Mouse (Mus musculus): ENCODE results near the gene Ppp2r2d.
A peak's percentile ranks its signal among the peaks of the same experiment; 100 is the strongest.

The Ppp2r2d gene

DNA sequence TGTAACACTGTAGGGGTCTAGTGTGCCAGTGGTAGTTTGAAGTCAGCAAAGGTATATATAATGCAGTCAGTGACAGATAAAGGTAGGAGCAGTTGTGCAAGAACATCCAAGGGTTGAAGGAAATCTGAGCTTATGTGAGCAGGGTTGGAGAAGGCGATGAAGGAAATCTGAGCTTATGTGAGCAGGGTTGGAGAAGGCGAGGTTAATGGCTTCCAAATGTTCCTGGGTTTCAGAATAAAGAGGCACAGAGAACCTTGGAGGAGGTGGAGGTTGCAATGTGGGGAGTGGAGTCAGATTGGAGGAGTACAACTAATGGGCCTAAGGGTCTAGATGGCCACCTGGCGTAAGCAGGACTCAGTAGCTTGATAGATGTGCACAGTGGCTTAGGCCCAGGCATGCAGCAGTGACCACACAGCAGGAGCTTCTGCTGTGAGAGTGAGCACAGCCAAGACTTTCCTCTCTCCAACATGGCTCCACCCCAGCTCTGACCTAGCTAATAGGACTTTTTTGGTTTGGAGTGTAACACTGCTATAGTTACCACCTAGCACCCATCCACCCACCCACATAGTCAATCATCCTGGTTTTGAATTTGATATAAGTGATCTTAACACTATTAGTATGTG, 18.2 kb downstream of the Ppp2r2d start:
- no peak for DNase-seq

DNA sequence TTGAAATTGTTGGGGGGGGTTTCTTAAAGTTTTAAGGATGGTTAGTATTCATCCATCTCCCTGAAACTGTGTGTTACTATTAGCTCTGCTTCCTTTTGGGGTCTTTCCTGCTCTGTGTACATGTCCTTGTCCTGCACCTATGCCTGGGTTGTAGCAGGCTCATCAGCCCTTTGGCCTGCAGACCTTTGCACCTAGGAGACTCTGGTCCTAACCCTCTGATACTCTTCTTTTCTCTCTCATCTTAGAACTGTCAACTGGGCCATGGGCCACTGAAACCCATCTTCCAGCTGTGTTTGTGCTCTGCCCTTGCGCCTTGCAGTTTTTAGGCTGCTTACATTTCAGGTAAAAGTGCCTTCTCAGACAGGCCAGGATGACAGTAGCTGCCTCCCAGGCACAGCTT, 18.9 kb downstream of the Ppp2r2d start:
- DNase-seq: no peak

DNA sequence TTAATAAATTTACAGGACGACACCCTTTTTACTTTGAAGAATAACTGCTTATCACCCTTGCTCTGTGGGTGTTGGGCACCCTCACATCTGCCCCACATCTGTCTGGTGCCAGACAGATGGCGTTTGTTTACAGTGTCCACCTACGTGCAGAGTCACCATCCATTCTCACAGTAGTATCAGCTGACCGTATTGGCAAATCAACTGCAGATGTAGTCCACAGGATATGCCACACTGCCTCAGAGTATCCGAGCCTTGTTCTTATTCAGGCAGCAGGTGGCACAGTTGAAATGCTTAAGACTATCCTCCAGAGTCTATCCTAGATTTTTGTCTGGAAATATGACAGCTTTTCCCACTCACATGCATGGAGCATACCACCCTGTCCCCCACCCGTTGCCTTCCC, 21.4 kb downstream of the Ppp2r2d start:
- no peak for DNase-seq

DNA sequence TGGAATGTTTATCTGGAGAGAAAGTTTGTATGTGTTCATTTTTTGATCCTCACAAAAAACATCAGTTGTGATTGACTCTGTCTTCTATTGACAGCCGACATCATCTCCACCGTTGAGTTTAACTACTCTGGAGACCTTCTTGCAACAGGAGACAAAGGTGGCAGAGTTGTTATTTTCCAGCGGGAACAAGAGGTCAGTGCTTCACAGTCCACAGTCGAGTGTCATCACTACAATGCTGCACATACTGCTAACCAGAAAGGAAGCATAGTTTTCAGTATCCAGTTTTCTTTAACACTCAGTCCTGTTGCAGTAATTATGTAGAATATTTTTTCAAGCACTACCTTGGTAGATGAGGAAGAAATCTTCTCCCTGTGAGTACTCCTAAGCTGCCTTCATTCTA, 22.4 kb downstream of the Ppp2r2d start:
- DNase-seq: no peak

DNA sequence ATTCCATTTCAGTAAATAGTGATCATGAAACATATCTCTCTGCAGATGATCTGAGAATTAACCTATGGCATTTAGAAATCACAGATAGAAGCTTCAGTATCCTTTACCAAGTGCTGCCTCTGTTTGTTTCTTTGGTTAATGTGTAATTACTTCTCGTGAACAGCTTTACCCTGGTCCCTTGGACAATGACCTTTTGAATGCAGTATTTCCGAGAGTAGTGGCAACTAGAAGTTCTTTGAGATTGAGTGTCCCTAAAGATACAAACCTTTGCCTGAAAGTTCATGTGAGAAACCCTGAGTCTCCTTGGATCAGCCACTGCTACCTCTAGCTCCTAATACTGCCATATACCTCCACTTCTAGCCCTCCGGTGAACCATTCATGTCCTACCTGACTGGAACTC, 27.1 kb downstream of the Ppp2r2d start:
- no peak for DNase-seq

DNA sequence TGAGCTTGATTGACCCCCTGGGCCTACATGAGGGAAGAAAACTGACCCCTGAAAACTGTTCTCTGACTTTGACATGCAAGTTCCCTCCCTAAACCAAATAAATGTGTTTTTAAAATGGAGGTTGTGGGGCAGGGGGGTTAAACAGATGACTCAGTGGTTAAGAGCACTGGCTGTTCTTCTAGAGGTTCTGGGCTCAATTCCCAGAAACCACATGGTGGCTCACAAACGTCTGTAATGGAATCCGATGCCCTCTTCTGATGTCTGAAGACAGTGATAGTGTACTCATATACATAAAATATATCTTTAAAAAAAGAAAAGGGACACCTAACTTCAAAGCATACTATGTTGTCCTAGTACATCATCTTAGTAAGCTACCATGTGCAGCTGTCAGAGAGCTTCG, 29.2 kb downstream of the Ppp2r2d start:
- DNase-seq: no peak

DNA sequence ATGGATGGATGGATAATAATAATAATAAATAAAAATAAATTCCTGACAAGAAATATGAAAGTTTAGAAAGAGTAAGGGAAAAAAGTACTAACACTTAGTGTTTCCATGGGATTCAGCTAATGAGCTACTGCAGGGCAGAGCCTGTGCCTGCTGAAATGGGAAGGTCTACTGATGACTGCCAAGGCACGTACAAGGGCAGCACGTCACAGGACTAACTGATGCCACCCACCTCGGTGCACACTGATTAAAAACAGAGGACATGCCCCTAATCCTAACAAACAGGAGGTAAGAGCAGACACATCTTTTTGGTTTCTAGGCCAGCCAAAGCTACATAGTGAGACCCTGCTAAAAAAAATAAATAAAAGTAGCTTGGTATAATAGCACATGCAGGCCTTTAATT, 37.8 kb downstream of the Ppp2r2d start:
- no peak for DNase-seq

DNA sequence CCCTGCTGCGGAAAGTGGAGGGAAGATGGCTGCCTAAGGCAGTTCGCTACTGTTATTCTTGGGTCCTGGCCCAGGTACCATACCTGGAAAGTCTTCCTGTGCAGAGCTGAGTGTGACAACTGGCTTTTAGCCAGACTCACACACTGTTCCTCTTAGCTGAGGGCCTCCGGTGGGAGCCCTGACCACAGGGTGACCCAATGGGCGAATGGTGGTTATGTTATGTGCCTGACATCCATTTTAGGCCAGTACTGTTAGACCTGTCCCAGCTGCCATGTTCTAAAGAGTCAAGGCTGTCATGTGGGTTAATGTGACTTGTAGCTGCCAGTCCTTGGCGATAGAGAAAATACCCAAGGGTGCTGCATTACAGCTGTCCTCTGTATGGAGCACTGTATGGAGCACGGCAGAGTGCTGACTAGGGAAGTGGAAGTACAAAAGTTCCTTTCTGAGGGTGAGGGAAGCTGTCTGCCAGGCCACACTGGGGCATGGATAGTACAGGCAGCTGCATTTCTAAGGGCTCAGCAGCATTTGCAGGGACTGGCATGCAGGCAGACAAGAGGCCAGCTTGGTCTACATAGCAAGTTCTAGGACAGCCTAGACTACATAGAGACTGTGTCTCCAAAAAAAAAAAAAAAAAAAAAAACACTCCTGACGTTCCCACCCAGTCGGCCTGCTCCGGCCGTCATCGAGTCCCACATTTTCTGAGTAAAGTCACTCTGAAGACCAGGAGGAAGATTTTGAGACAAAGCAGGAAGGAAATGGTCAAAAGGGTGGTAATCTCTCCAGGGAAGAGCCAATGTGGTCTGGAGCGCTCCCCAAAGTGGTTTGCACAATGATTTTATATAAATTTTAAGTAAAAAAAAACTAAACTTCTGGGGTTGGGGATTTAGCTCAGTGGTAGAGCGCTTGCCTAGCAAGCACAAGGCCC, 39.7 kb downstream of the Ppp2r2d start:
- no peak for DNase-seq

DNA sequence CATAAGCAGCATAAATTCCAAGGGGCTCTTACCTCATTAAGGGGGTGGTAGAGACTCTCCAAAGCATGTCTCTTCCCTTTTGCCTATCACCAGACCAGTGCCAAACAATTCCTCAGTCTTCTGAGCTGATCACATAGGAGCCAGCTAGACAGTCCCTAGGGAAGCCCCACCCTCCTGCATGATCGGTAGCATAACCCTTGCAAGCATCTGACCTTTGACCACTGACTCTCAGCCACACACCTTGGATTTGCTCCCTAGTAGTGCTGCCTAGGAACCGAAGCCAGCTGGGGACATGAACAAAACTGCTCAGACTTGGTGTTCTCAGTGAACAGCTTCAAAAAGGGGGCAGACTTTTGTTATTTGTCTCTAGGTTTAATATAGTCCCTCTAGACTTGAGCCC, 52.2 kb downstream of the Ppp2r2d start:
- DNase-seq: no peak

DNA sequence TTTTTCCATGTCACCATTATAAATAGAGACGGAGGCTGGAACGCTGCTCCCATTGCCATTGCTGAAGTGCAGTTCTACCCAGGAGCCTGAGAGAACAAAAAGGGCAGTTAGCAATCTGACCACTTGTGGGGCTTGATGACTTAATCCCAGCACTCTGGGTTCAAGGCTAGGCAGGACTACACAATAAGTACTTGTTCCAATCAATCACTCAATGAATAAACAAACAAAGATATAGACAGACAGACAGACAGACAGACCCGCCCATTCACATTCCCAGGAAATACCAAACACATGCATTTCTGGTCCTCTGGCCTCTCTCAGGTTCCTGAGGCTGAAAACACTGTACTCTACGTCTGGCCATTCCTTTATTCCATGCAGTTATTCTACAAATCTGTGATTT, 52.9 kb downstream of the Ppp2r2d start:
- no peak for DNase-seq

DNA sequence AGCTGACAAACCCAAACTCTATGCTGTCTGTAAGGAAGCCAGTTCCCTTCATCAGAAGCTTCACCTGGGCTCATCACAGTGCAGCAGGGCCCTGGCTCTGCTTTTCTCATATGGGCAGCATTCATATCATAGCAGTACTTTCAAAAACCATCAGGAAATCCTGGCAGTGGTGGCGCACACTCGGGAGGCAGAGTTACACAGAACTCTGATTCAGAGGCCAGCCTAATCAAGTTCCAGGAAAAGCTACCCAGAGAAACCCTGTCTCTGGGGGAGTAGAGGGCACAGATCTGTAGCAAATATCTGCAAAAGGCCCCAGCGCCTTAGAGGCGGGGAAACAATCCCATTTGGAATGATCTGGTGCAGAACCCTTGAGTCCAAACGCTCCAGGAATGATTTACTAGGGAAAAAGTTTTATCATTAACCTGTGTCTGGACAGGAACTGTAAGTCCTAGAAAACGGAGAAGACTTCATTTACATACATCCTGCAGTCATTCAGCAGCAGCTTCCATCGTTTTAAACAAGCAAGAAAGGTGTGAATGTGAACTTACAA, 58.1 kb downstream of the Ppp2r2d start:
- DNase-seq: no peak

DNA sequence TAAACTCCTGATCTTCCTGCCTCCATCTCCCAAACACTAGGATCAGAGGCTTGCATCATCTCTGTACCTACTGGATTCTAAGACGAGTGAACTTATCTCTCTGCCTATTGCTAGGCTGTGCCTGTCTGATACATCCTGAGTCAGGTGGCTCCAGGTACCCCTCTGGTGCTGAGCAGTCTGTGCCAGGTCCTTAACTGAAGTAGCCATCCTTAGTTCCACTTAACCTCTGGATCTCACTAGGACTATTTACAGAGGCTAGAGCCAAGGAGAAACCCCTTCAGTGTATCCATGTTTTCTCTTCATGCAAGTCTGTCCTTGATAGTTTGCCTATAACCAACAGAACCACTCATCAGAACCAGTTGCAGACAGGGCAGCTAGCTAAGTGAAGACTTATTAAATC, 60.6 kb downstream of the Ppp2r2d start:
- DNase-seq: no peak

DNA sequence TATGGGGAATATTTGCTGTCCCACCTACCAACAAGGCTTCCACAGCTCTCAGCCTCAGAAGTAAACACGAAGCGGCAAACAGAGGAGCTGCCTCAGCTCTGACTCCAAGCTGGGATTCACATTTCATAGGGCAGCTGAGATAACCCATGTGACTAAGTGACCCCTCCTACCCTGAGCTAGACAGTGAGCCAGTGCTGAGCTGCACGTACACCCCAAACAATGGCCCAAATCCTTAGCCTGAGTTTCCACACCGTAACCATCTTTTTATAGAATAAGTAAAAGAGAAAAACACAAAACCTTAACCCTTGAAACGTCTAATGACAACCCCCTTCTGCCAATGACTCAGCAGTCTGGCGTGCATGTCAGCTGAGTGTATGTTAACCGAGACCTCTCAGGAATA, 61.2 kb downstream of the Ppp2r2d start:
- DNase-seq: no peak

DNA sequence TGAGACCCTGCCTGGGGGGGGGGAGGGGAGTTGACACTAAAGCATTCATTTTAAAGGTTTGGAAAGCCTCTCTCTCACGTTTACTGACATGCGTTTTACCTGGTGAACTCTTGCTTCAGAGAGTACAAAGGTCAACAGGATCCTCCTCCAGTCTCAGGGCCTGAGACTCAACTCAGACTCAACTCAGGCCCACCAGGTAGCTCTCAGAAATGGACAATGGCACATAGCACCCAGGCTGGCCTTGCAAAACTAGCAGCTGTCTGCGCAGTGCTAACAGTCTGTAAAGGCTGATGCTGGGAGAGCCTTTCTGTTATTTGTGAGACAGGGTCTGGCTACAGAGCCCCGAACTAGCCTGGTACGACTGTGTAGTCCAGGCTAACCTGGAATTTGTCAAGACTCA, 62.1 kb downstream of the Ppp2r2d start:
- no peak for DNase-seq

DNA sequence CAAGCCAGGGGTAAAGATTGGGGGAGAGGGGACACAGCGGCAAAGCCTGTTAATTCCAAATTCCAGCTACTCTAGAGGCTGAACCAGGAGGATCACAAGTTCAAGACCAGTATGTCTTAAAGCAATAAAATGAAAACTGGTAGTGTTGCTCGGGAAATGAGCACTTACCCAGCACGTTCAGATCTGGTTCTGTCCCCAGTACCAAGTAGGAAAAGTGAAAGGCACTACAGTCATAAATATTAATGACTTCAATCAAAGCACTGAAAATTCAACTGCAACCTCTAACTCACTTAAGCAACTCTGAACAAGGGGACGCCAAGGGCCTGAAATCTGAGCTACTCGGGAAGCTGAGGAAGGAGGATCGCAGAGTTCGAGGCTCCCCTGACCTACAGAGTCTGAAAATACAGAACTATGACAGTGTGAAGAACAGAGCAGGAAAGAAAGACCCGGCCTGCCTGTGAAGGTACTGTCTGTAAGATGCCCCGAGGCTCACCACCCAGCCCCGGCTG, 62.9 kb downstream of the Ppp2r2d start:
- no peak for DNase-seq

DNA sequence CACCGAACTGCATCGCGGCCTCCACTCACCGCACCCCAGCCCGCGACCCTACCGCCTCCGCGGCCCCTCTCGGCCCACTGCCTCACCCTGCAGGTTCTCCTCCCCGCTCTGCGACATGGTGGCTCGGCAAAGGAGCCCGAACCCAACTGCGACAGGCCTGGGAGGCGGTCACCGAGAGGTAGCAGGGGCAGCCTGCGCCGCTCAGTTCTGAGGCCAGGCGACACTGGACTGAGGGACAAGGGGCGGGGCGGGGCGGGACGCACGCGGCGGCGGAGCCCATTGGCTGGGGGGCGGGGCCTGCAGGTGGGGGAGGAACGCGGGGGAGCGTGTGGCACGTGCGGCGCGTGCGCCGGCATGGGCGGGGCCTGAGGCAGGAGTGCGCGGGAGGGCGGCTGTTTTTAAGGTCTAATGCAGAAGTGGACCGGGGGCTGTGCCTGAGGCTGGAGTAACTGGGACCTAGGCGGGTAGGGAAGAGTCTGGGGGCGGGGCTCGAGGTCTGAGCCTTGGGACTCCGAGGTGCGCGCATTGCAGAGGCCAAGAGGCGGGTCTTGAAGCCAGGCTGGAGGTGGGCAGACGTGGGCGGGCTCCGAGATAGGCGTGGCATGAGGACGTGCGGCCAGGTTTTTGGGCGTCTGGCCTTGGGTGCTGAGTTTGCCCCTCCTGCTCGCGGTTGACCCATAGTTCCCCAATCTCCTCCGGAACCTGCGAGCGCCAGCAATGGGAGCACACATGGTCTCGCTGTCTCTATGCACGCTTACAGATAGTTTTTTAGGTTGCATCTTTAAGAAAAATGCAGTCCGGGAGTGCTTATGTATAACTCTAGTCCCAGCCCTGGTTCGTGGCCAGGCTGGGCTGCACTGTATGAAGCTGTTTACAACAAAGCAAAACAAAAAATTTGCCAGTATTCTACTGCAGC, 63.7 kb downstream of the Ppp2r2d start, which contains the start of gene Bnip3:
TSS of gene Bnip3 (minus strand) at position 243 of the 916 bp plus-strand sequence.
- DNase-seq: peak; percentile 88

DNA sequence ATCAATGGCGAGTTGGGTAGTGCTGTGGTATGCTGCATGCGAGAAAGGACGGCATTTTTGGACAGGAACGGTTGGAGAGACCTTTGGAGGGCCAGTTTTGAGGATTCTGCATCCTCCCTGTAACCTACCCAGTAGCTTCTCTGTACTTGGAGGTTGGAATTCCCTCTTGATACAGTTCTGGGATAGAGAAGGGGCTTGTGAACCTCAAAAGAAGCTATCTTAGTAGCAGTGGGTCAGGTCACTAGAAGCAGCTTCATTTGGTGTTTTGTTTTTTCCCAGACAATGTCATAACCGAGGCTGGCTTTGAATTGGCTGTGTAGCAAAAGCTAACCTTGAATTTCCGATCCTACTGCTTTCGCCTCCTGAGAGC, 64.3 kb downstream of the Ppp2r2d start:
- no peak for DNase-seq

DNA sequence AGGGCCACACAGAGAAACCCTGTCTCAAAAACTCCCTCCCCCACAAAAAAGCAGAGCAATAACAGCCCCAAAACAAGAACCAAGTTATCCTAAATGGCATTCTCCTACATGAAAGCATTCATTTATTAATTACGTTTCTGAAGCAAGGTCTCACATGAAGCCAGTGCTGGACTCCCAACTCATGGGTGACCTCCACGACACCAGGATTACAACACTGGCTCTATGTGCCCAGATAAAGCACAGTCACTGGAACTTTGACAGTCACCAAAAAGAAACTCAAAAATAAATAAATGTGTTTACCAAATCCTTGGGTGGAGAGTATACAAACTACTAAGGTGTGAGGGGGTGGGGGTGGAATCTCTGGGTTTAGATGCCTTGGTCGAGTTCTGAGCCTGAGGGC, 67.7 kb downstream of the Ppp2r2d start:
- no peak for DNase-seq

DNA sequence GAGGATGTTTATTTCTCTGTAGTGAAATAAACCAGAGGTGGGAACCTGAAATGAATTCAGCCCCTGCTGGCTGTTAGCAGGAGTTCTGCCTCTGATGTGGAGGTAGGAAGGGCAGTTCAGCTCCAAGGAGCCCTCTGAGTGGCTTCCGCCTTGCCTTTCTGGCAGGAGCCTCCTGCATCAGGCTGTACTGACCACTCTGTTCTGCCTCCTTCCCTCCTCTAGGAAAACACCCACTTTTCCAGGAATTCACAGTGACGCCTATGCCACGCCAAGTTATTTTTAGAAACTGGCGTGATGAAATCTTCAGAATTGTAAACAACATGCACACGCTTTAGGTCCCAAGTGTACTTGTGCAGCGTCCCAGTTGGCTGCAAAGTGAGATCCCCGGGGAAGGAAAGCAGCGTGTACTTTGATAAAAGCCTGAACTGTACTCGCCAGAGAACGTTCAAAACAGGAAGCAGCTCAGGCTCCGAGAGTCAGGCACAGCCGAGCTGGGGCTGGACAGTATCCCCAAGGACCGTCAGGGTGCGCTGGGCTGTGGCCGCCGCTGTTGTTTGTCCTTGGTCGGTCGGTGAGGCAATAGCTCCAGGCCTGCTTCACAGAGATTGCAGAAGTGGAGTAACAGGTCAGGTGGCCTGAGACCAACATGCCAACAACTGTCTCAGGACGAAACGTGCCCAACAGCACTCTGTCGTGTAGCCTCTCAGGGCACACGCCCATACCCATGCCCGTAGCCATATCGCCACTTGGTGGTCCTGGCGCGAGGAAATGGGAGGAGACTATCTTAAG, 73.5 kb downstream of the Ppp2r2d start:
- DNase-seq: no peak

DNA sequence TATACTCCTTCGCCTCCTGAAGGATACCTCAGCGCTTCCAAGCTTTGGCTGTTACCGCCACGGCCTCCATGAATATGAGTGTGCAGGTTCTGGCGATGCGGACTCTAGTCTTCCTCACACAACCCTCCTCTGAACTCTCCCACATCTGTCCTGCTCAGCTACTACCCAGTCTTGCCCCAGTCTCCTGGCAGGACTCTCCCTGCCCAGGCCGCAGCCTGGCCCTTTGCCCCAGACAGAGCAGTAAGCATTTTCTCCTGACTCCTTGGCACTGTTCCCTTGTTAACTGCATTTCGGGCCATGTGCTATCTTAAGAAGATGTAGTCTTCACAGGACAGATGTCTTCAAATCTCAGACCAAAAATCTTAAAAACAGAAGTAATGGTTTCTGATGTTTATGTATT, 75.7 kb downstream of the Ppp2r2d start:
- DNase-seq: no peak

DNA sequence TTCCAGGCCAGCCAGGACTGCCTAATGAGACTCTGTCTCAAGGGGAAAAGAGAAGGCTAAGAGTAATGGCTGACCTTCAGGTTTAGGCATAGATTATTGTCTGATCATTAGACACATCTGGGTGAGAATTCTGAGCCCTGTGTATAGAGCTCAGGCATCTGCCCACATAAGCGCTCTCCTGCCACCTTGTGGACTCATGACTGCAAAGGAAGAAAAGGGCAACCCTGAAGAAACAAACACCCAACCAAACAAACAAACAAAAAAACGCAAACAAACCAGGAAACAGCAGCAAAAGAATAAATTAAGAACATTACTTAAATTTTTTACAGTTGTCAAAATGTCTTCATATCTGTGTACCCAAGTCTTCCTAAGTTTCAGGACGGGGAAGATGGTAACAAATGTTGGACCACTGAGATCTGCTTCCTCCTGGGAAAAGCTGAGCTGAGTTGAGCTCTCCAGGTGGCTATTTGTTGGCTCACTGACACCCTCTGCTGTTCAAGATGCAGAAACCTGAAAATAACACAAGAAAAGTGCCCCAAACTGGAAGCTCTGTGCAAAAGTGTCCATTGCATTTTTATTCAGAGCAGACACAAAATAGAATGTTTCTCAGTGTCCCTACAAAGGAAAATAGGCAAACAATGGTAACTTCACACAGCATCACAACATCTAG, 78.0 kb downstream of the Ppp2r2d start:
- DNase-seq: peak; percentile 24

DNA sequence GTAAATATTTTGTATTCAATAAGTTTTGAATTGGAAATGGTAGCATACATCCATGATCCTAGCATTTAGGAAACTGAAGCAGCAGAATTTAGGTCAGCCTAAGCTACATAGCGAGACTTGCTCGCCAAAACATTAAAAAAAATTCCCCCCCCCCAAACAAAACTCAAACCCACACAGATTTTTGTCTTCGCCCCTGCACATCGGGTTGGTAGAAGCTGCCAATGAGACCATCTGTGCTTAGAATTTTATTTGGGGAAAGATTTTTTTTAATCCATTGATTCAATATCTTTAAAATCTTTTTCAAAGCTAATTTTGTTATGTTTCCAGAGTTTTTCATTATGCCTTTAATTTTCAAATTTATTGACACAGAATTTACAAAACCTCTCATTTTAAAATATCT, 82.6 kb downstream of the Ppp2r2d start:
- no peak for DNase-seq

Measured in thymus, postnatal 14 days (tissue).